ENCODE assay signal across 23 mouse cellular contexts in genomic region chr19:16375881-16376280, GRCm38 (mm10). TPM values are rescaled to one million over a fixed set of nuclear protein-coding genes. Genes with fewer than 3 reads are reported as not detected.
A peak's percentile ranks its signal among the peaks of the same experiment; 100 is the strongest.
DNase-seq lines count a peak whose midpoint lies in the region; ATAC-seq and TF ChIP-seq lines count a peak whose summit lies in the region.
"Had no signal": no experiment of that assay in that cellular context is flagged by ENCODE, and none has a peak within 500 bp of the region (broad histone marks: within the 10 kb centered on the region; RNA-seq: fewer than 3 reads in every experiment).

No protein-coding gene starts in this region.

- no peak overlapping the region for H3K27ac ChIP-seq in intestine, embryonic 15.5 days
- H3K27ac ChIP-seq in intestine, embryonic 16.5 days (ENCODE audit: low read length): no peak overlapping the region
- H3K27ac ChIP-seq in intestine, postnatal 0 days (ENCODE audit: low read depth, low read length): no peak overlapping the region

- peaks cover 35% of the 10 kb centered on the region for H3K4me1 ChIP-seq in intestine, embryonic 15.5 days (replicated peaks)
- H3K4me1 ChIP-seq in intestine, embryonic 16.5 days (ENCODE audit: control insufficient read depth, insufficient read depth, low read length): peaks cover 28% of the 10 kb centered on the region
- peaks cover 13% of the 10 kb centered on the region; the same call in 1 of the 2 replicates for H3K4me1 ChIP-seq in intestine, postnatal 0 days (replicated peaks; ENCODE audit: control insufficient read depth, insufficient read depth, low read length)

- WGBS in intestine, embryonic 15.5 days: 22% methylated on average over 4 of the region's 4 CpGs
- WGBS in intestine, embryonic 16.5 days: 33% methylated on average over 4 of the region's 4 CpGs
- 19% methylated on average over 4 of the region's 4 CpGs for WGBS in intestine, postnatal 0 days
- WGBS in large intestine, adult 2 months: 22% methylated on average over 4 of the region's 4 CpGs

- H3K9me3 ChIP-seq in intestine, embryonic 15.5 days: no peaks in the 10 kb centered on the region
- H3K9me3 ChIP-seq in intestine, embryonic 16.5 days (ENCODE audit: control insufficient read depth, low read length): no peaks in the 10 kb centered on the region
- no peaks in the 10 kb centered on the region for H3K9me3 ChIP-seq in intestine, postnatal 0 days (ENCODE audit: control insufficient read depth)
- H3K9me3 ChIP-seq: G1E had no signal

- peak; percentile 68 for DNase-seq in large intestine, adult 2 months (ENCODE audit: low read depth, low spot score)
- DNase-seq in left cerebral cortex, adult 18-20 months (ENCODE audit: low spot score in 2 of 2): no peak
- DNase-seq in thymus, postnatal 36 days: no peak
- no peak for DNase-seq in ovary, postnatal 10 days (ENCODE audit: low spot score)
- DNase-seq in spleen, postnatal 10 days (ENCODE audit: low spot score in 2 of 2): no peak
- DNase-seq: adrenal gland, adult 2 months; adrenal gland, adult 8-10 months; adrenal gland, postnatal 10 days; adrenal gland, postnatal 14 days; adrenal gland, postnatal 25 days; adrenal gland, postnatal 36 days; B cell, adult 2 months; cerebellum, adult 11 months; cerebellum, adult 11-12 months had no signal

- ATAC-seq in intestine, embryonic 15.5 days: peak; percentile 71
- peak; percentile 84 for ATAC-seq in intestine, embryonic 16.5 days
- ATAC-seq in intestine, postnatal 0 days: peak; percentile 68
- ATAC-seq: activated CD4-positive, CD25-positive, alpha-beta regulatory T cell, adult 4 months; CD4-positive, CD25-positive, alpha-beta regulatory T cell, adult 4 months; Patski had no signal

- H3K36me3 ChIP-seq in intestine, embryonic 15.5 days: no peaks in the 10 kb centered on the region
- 0 out of 2 replicates have a peak, but pooled peaks cover 2% of the 10 kb centered on the region for H3K36me3 ChIP-seq in intestine, embryonic 16.5 days (ENCODE audit: control insufficient read depth, insufficient read depth, low read length)
- peaks cover 21% of the 10 kb centered on the region for H3K36me3 ChIP-seq in intestine, postnatal 0 days (ENCODE audit: control insufficient read depth, insufficient read depth)
- H3K36me3 ChIP-seq: G1E had no signal

- H3K4me3 ChIP-seq in intestine, embryonic 15.5 days (replicated peaks): no peak overlapping the region
- no peak overlapping the region for H3K4me3 ChIP-seq in intestine, embryonic 16.5 days (ENCODE audit: low read length)
- H3K4me3 ChIP-seq in intestine, postnatal 0 days (ENCODE audit: low read depth, low read length): no peak overlapping the region

- no peak for TF ChIP-seq CTCF in intestine, postnatal 0 days (IDR thresholded peaks at IDR 0.05; ENCODE audit: low read depth)

- H3K27me3 ChIP-seq in intestine, embryonic 15.5 days (replicated peaks): no peaks in the 10 kb centered on the region
- H3K27me3 ChIP-seq in intestine, embryonic 16.5 days (replicated peaks; ENCODE audit: control insufficient read depth, insufficient read depth, low read length): no peaks in the 10 kb centered on the region
- no peaks in the 10 kb centered on the region for H3K27me3 ChIP-seq in intestine, postnatal 0 days (replicated peaks; ENCODE audit: control insufficient read depth, insufficient read depth, low read length)
- H3K27me3 ChIP-seq: CH12.LX, Patski had no signal

- no peak overlapping the region for H3K4me2 ChIP-seq in intestine, embryonic 15.5 days (replicated peaks)
- no peak overlapping the region for H3K4me2 ChIP-seq in intestine, embryonic 16.5 days (ENCODE audit: low read depth, low read length)
- no peak overlapping the region for H3K4me2 ChIP-seq in intestine, postnatal 0 days (replicated peaks; ENCODE audit: low read depth)

- H3K9ac ChIP-seq in intestine, embryonic 15.5 days: no peak overlapping the region
- no peak overlapping the region for H3K9ac ChIP-seq in intestine, embryonic 16.5 days (ENCODE audit: low read depth, low read length)
- H3K9ac ChIP-seq in intestine, postnatal 0 days (ENCODE audit: low read depth, low read length): no peak overlapping the region

RNA-seq across cellular contexts. Expression of gene Gna14, which starts 59.7 kb away (rescaled TPM):
- 16.6 and 18.9 TPM in 2 replicates for polyA plus RNA-seq in intestine, embryonic 15.5 days (2015; fragmentation: Nextera tagmentation; extraction: Ambion mirVana)
- 16.0 and 16.8 TPM in 2 replicates for polyA plus RNA-seq in intestine, embryonic 16.5 days (2015; fragmentation: Nextera tagmentation; extraction: Ambion mirVana)
- 2.9 and 4.8 TPM in 2 replicates for polyA plus RNA-seq in intestine, postnatal 0 days (2015; fragmentation: Nextera tagmentation; extraction: Ambion mirVana)
- 0.95 and 1.9 TPM in 2 replicates for polyA plus RNA-seq in large intestine, adult 2 months (2012; rRNA removed)
- under 1 TPM; 0.16 to 0.67 TPM for total RNA-seq in left cerebral cortex, adult 18-20 months (2021)
- total RNA-seq: G1E, MEL had no signal
- polyA plus RNA-seq: G1E had no signal
